Mouse (Mus musculus) erythroblast, embryonic 14.5 days (primary cell): ENCODE results near the gene Smc1b. TPM values are rescaled to one million over a fixed set of nuclear protein-coding genes. Genes with fewer than 3 reads are reported as not detected.

Experiments used
- H3K27me3 ChIP-seq: 2 replicates; pipeline ENCODE4 v1.6.1; 2012; ENCODE audit warnings: inconsistent platforms; ENCODE audit not compliant: control insufficient read depth
- H3K36me3 ChIP-seq: 2 replicates; pipeline ENCODE4 v1.6.1; 2012; ENCODE audit warnings: mild to moderate bottlenecking, inconsistent platforms; ENCODE audit not compliant: control insufficient read depth
- H3K4me1 ChIP-seq: 2 replicates; pipeline ENCODE4 v1.6.1; 2012; ENCODE audit warnings: inconsistent platforms; ENCODE audit not compliant: control insufficient read depth
- H3K4me3 ChIP-seq: replicated peaks from 2 replicates; pipeline ENCODE3; 2012; ENCODE audit warnings: moderate library complexity, mild to moderate bottlenecking, inconsistent platforms
- H3K9me3 ChIP-seq: 2 replicates; pipeline ENCODE4 v1.6.1; 2012; ENCODE audit warnings: low read length, inconsistent platforms, mixed read lengths; ENCODE audit not compliant: control insufficient read depth
- GATA1 ChIP-seq: IDR thresholded peaks from 2 replicates; pipeline ENCODE4 v1.6.1; 2012; ENCODE audit warnings: low read length, inconsistent platforms, mixed read lengths
- TAL1 ChIP-seq: IDR thresholded peaks from 3 replicates; pipeline ENCODE4 v1.6.1; 2012; ENCODE audit warnings: low read length, inconsistent platforms, mixed read lengths
- polyA plus RNA-seq: library from polyadenylated mRNA; stranded (reverse); fragments of >175 nt; gene quantifications from 2 replicates; pipeline ENCODE4 v1.2.3, GENCODE M21; 2012

Smc1b gene
- polyA plus RNA-seq, 1 experiment: not detected

GRCm38 (mm10) chr15:85054098-85054497 is 77.7 kb downstream of the Smc1b start:
- peaks cover 66% of the 10 kb centered on the region for H3K36me3 ChIP-seq

DNA sequence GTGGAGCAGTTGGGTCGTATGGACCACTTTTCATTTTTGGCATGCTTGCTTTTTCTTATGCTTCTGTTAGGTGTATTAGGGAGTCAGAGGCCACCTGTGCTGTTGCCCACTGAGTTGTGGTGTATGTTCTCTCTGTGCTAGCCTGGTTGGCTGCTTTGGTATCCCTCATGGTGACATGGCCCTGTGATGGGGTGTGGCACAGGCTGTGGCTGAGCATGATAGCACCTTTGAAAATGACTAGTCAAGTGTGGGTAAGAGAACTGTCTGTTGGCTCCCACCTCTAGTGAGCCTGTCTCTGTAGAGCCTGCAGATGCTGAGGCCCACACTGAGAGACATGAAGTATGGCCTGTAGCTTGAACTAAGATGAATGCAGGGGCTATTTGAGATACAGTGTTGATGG is 82.0 kb downstream of the Smc1b start:
- Histone ChIP-seq H3K4me3 (no peak overlapping the region), H3K36me3 (peaks cover 83% of the 10 kb centered on the region), H3K4me1 (peaks cover 38% of the 10 kb centered on the region), H3K27me3 (no peaks in the 10 kb centered on the region), H3K9me3 (no peaks in the 10 kb centered on the region)
- TF ChIP-seq GATA1 (no peak), TAL1 (peak; percentile 45)

More at GRCm38 (mm10) chr15:85054098-85054497, 77.7 kb downstream of the Smc1b start:
- H3K4me3 ChIP-seq: no peak overlapping the region
- TF ChIP-seq TAL1 (no peak), GATA1 (no peak)
- H3K9me3 ChIP-seq: no peaks in the 10 kb centered on the region
- H3K4me1 ChIP-seq: peaks cover 20% of the 10 kb centered on the region
- no peaks in the 10 kb centered on the region for H3K27me3 ChIP-seq

- H3K4me3 ChIP-seq: no peak overlapping the region
- H3K36me3 ChIP-seq: peaks cover 74% of the 10 kb centered on the region
- H3K9me3 ChIP-seq: no peaks in the 10 kb centered on the region
- TF ChIP-seq GATA1 (no peak), TAL1 (no peak)
- H3K27me3 ChIP-seq: no peaks in the 10 kb centered on the region
- H3K4me1 ChIP-seq: peaks cover 40% of the 10 kb centered on the region
Observed at GRCm38 (mm10) chr15:85047865-85048264, 83.9 kb downstream of the Smc1b start.

GRCm38 (mm10) chr15:85046230-85046950 is 85.4 kb downstream of the Smc1b start:
- peaks cover 62% of the 10 kb centered on the region for H3K36me3 ChIP-seq
- H3K27me3 ChIP-seq: no peaks in the 10 kb centered on the region
- no peak overlapping the region for H3K4me3 ChIP-seq
- H3K4me1 ChIP-seq: peaks cover 49% of the 10 kb centered on the region
- TF ChIP-seq TAL1 (no peak), GATA1 (no peak)
- no peaks in the 10 kb centered on the region for H3K9me3 ChIP-seq

GRCm38 (mm10) chr15:85043761-85044160 is 88.0 kb downstream of the Smc1b start:
- Histone ChIP-seq H3K27me3 (no peaks in the 10 kb centered on the region), H3K36me3 (peaks cover 52% of the 10 kb centered on the region), H3K4me3 (no peak overlapping the region), H3K4me1 (peaks cover 38% of the 10 kb centered on the region), H3K9me3 (no peaks in the 10 kb centered on the region)
- TF ChIP-seq TAL1: no peak
- TF ChIP-seq GATA1: no peak

DNA sequence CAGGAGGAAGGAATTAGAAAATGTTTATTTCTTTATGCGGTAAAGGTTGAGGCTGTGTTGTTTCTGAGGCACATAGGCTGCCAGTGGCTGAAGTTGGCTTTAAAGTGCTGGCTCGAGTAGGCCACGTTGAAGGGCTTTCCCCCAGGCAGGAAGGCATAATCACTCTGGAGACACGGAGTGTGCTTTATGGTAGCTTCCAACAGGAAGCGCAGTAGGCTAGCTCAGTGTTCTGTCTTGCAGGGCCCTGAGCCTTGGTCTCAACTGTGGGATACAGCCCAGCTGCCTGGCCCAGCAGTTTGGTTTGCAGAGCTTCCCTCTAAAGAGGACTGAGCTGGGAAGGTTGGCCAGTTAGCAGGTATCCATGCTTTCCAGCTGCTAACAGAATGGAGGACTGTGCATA is 88.6 kb downstream of the Smc1b start:
- Histone ChIP-seq H3K27me3 (no peaks in the 10 kb centered on the region), H3K36me3 (peaks cover 47% of the 10 kb centered on the region), H3K9me3 (no peaks in the 10 kb centered on the region), H3K4me1 (peaks cover 38% of the 10 kb centered on the region), H3K4me3 (no peak overlapping the region)
- TF ChIP-seq GATA1: no peak
- no peak for TF ChIP-seq TAL1

GRCm38 (mm10) chr15:85042361-85042954 is 89.3 kb downstream of the Smc1b start:
- Histone ChIP-seq H3K36me3 (peaks cover 40% of the 10 kb centered on the region), H3K27me3 (no peaks in the 10 kb centered on the region), H3K9me3 (no peaks in the 10 kb centered on the region), H3K4me1 (peaks cover 38% of the 10 kb centered on the region), H3K4me3 (no peak overlapping the region)
- TF ChIP-seq GATA1 (no peak), TAL1 (no peak)

GRCm38 (mm10) chr15:85041546-85042225 is 90.1 kb downstream of the Smc1b start:
- Histone ChIP-seq H3K9me3 (no peaks in the 10 kb centered on the region), H3K4me3 (no peak overlapping the region), H3K4me1 (peaks cover 43% of the 10 kb centered on the region), H3K27me3 (no peaks in the 10 kb centered on the region), H3K36me3 (peaks cover 33% of the 10 kb centered on the region)
- TF ChIP-seq GATA1 (no peak), TAL1 (no peak)

DNA sequence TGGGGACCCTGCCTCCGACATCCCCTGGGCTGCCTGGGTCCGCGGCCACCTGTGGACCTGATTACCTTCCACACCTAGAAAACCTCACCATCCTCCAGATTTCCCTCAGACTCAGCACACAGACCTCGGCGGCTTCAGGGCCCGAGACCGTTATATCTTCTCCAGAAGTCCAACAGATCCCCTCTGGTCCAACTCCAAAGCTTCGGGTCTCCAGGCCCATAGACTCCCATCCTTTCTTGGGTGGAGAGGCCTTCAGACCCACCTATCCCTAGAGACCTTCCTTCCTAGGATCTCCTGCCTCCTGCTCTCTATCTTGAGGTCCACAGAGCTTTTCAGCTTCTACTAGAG is 94.4 kb downstream of the Smc1b start:
- Histone ChIP-seq H3K4me1 (peaks cover 46% of the 10 kb centered on the region), H3K27me3 (peaks cover 3% of the 10 kb centered on the region), H3K4me3 (peak overlapping the region; percentile 85), H3K9me3 (no peaks in the 10 kb centered on the region), H3K36me3 (peaks cover 12% of the 10 kb centered on the region)
- no peak for TF ChIP-seq GATA1
- no peak for TF ChIP-seq TAL1
